Mouse (Mus musculus): ENCODE data around the gene Camk1. TPM values are rescaled to one million over a fixed set of nuclear protein-coding genes. Genes with fewer than 3 reads are reported as not detected.
A peak's percentile ranks its signal among the peaks of the same experiment; 100 is the strongest.

Camk1 gene
- polyA plus RNA-seq (2014; fragmentation: Nextera tagmentation; extraction: Ambion mirVana), result 109 and 110 TPM in 2 replicates

DNA sequence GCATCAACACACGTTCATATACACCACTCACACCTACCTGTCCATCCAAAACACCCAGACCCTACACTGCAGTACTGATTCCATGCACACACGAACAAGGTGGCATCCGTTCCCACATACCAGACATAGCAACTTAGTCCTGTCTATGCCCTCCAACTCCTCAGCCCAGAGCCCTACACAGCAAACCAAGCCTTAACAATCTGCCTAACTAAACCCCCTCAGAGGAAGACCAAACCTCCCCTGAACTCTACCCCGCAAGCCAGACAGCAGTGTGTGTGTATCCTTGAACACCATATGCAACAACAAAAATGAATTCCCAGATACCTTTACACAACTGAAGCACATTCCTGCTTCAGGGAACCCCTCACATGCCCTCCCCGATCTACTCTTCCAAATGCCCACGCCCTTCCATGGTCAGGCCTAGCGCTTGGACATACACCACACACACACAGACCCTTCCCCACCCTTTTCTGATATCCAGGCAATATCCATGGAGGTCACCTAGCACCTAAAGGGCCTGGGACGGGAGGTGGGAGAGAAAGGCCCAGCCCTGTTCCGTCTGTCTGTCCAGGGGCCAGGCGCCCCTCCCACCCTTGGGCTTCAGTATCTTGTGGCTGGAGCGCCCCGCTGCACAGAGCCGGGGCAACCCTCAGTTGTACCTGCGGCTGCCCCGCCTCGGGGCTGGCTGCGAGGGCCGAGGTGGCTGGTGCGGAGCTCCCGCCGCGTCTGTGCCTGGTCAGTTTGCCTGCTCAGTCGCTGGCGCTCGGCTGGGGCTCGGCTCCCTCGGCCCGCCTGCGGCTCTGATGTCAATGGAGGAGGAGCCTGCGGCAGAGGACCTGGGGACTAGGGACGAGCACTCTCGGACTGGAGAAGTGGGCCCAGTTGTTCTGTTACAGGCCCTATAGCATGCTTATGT lies at the start of gene Camk1:
Gene Camk1 (minus strand): TSS at position 808 of the 916 bp plus-strand sequence.
- no peak for TF ChIP-seq CTCF (IDR thresholded peaks at IDR 0.05; ENCODE audit: low read depth)
- DNase-seq, result peak; percentile 86

GRCm38 (mm10) chr6:113392387-113393071 lies 48.7 kb upstream of the Camk1 start:
- H3K9me3 ChIP-seq (ENCODE audit: low read depth, low read length), result no peaks in the 10 kb centered on the region
- TF ChIP-seq CTCF (IDR thresholded peaks at IDR 0.05; ENCODE audit: low read depth), result no peak
- 1% methylated on average over 51 of the region's 51 CpGs for WGBS
- H3K36me3 ChIP-seq (ENCODE audit: insufficient read depth), result peaks cover 40% of the 10 kb centered on the region
- H3K27me3 ChIP-seq (ENCODE audit: insufficient read depth, low read length), result no peaks in the 10 kb centered on the region
- DNase-seq (peak; percentile 73), ATAC-seq (ENCODE audit: insufficient read depth) (peak; percentile 90)
- H3K4me2 ChIP-seq, result peak overlapping the region; percentile 88
- peak overlapping the region; percentile 57 for H3K9ac ChIP-seq
- H3K4me3 ChIP-seq (ENCODE audit: low read depth, low read length), result peak overlapping the region; percentile 47
- no peaks in the 10 kb centered on the region for H3K4me1 ChIP-seq (ENCODE audit: insufficient read depth)
- H3K27ac ChIP-seq (ENCODE audit: low read depth), result peak overlapping the region; percentile 4; the same call in 1 of the 2 replicates

More for the DNA sequence above, at the start of gene Camk1:
- Histone ChIP-seq H3K27me3 (ENCODE audit: insufficient read depth, low read length) (no peaks in the 10 kb centered on the region), H3K4me1 (ENCODE audit: insufficient read depth) (peaks cover 15% of the 10 kb centered on the region), H3K4me3 (ENCODE audit: low read depth, low read length) (peak within 1 kb of the TSS; percentile 59), H3K27ac (ENCODE audit: low read depth) (peak within 1 kb of the TSS; percentile 63), H3K9me3 (ENCODE audit: low read depth, low read length) (no peaks in the 10 kb centered on the region), H3K36me3 (ENCODE audit: insufficient read depth) (peaks cover 26% of the 10 kb centered on the region), H3K9ac (peak within 1 kb of the TSS; percentile 76), H3K4me2 (peak within 1 kb of the TSS; percentile 65)
- 8% methylated on average over 32 of the region's 32 CpGs for WGBS
- ATAC-seq (ENCODE audit: insufficient read depth), result peak; percentile 84

- ATAC-seq (ENCODE audit: insufficient read depth) (peak; percentile 19; the same call in 1 of the 2 replicates), DNase-seq (no peak)
- TF ChIP-seq CTCF (IDR thresholded peaks at IDR 0.05; ENCODE audit: low read depth), result no peak
- Histone ChIP-seq H3K4me2 (peak overlapping the region; percentile 88), H3K4me1 (ENCODE audit: insufficient read depth) (no peaks in the 10 kb centered on the region), H3K9me3 (ENCODE audit: low read depth, low read length) (no peaks in the 10 kb centered on the region), H3K4me3 (ENCODE audit: low read depth, low read length) (peak overlapping the region; percentile 47), H3K27ac (ENCODE audit: low read depth) (no peak overlapping the region), H3K36me3 (ENCODE audit: insufficient read depth) (peaks cover 45% of the 10 kb centered on the region), H3K9ac (peak overlapping the region; percentile 57), H3K27me3 (ENCODE audit: insufficient read depth, low read length) (no peaks in the 10 kb centered on the region)
- 23% methylated on average over 10 of the region's 10 CpGs for WGBS
Observed at GRCm38 (mm10) chr6:113392015-113392386, 48.2 kb upstream of the Camk1 start.

- ATAC-seq (ENCODE audit: insufficient read depth) (no peak), DNase-seq (no peak)
- Histone ChIP-seq H3K4me3 (ENCODE audit: low read depth, low read length) (no peak overlapping the region), H3K4me1 (ENCODE audit: insufficient read depth) (no peaks in the 10 kb centered on the region), H3K9ac (no peak overlapping the region), H3K4me2 (no peak overlapping the region), H3K36me3 (ENCODE audit: insufficient read depth) (peaks cover 57% of the 10 kb centered on the region), H3K27me3 (ENCODE audit: insufficient read depth, low read length) (no peaks in the 10 kb centered on the region), H3K9me3 (ENCODE audit: low read depth, low read length) (no peaks in the 10 kb centered on the region), H3K27ac (ENCODE audit: low read depth) (no peak overlapping the region)
- TF ChIP-seq CTCF (IDR thresholded peaks at IDR 0.05; ENCODE audit: low read depth), result no peak
- 89% methylated on average over 3 of the region's 3 CpGs for WGBS
Observed at GRCm38 (mm10) chr6:113390715-113391114, 46.9 kb upstream of the Camk1 start.

- ATAC-seq (ENCODE audit: insufficient read depth), result no peak
Observed at GRCm38 (mm10) chr6:113388960-113389359, 45.2 kb upstream of the Camk1 start, which contains the start of gene Ttll3. Gene Ttll3 (plus strand): TSS chr6:113389260.

DNA sequence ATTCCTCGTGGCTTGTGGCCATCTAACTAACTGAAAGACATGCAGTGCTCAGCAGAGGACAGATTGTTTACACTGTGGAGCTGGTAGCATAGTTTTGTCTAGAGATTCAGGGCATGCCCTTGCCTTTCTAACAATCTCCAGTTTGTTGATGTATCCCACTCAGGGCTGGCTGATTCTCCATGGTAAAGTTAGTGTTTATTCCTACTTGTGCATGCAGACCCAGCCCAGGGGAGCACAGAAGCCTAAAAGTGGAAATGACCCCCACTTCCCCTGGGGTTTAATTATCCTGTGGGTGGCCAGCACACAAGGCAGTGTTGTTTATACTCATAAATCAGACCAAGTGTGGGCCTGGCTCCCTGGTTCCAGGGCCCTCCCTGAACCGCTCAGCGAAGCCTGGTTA lies 42.2 kb upstream of the Camk1 start:
- no peak overlapping the region for H3K4me2 ChIP-seq
- peaks cover 99% of the 10 kb centered on the region for H3K36me3 ChIP-seq (ENCODE audit: insufficient read depth)
- no peaks in the 10 kb centered on the region for H3K9me3 ChIP-seq (ENCODE audit: low read depth, low read length)
- DNase-seq, result no peak
- WGBS, result 68% methylated on average over 3 of the region's 3 CpGs
- H3K27ac ChIP-seq (ENCODE audit: low read depth), result no peak overlapping the region
- H3K27me3 ChIP-seq (ENCODE audit: insufficient read depth, low read length), result no peaks in the 10 kb centered on the region
- H3K4me1 ChIP-seq (ENCODE audit: insufficient read depth), result no peaks in the 10 kb centered on the region
- H3K4me3 ChIP-seq (ENCODE audit: low read depth, low read length), result no peak overlapping the region
- no peak for TF ChIP-seq CTCF (IDR thresholded peaks at IDR 0.05; ENCODE audit: low read depth)
- no peak for ATAC-seq (ENCODE audit: insufficient read depth)
- no peak overlapping the region for H3K9ac ChIP-seq

More at GRCm38 (mm10) chr6:113388960-113389359, 45.2 kb upstream of the Camk1 start, which contains the start of gene Ttll3:
- H3K9me3 ChIP-seq (ENCODE audit: low read depth, low read length), result no peaks in the 10 kb centered on the region
- H3K27ac ChIP-seq (ENCODE audit: low read depth), result no peak within 1 kb of the TSS
- H3K4me3 ChIP-seq (ENCODE audit: low read depth, low read length), result no peak within 1 kb of the TSS
- H3K36me3 ChIP-seq (ENCODE audit: insufficient read depth), result peaks cover 75% of the 10 kb centered on the region
- no peak within 1 kb of the TSS for H3K4me2 ChIP-seq
- DNase-seq, result no peak
- 68% methylated on average over 8 of the region's 8 CpGs for WGBS
- no peaks in the 10 kb centered on the region for H3K27me3 ChIP-seq (ENCODE audit: insufficient read depth, low read length)
- no peak within 1 kb of the TSS for H3K9ac ChIP-seq
- H3K4me1 ChIP-seq (ENCODE audit: insufficient read depth), result no peaks in the 10 kb centered on the region
- no peak for TF ChIP-seq CTCF (IDR thresholded peaks at IDR 0.05; ENCODE audit: low read depth)

Data from lung, embryonic 14.5 days (tissue).